Comparison of ENCODE assay signal across 27 mouse cellular contexts in genomic region chr12:111228488-111228887, GRCm38 (mm10). TPM values are rescaled to one million over a fixed set of nuclear protein-coding genes. Genes with fewer than 3 reads are reported as not detected.
DNase-seq lines count a peak whose midpoint lies in the region; ATAC-seq lines count a peak whose summit lies in the region.
"Had no signal": no experiment of that assay in that cellular context is flagged by ENCODE, and none has a peak within 500 bp of the region (broad histone marks: within the 10 kb centered on the region; RNA-seq: fewer than 3 reads in every experiment).

No protein-coding gene starts in this region.

- no peak for ATAC-seq in midbrain, embryonic 11.5 days (ENCODE audit: low FRiP score)
- ATAC-seq in midbrain, embryonic 13.5 days = no peak
- ATAC-seq: activated CD4-positive, CD25-positive, alpha-beta regulatory T cell, adult 4 months; CD4-positive, CD25-positive, alpha-beta regulatory T cell, adult 4 months; forebrain, embryonic 13.5 days; forebrain, embryonic 15.5 days; Patski had no signal

- WGBS in midbrain, embryonic 11.5 days = 94% methylated on average over 5 of the region's 5 CpGs
- WGBS in midbrain, embryonic 13.5 days = 98% methylated on average over 5 of the region's 5 CpGs

- H3K4me2 ChIP-seq in midbrain, embryonic 11.5 days = no peak overlapping the region
- H3K4me2 ChIP-seq in midbrain, embryonic 13.5 days (replicated peaks) = no peak overlapping the region
- H3K4me2 ChIP-seq: embryonic facial prominence, embryonic 12.5 days; forebrain, embryonic 13.5 days; forebrain, embryonic 15.5 days had no signal

- H3K4me1 ChIP-seq in midbrain, embryonic 11.5 days (ENCODE audit: control insufficient read depth, insufficient read depth, low read length) = no peaks in the 10 kb centered on the region
- H3K4me1 ChIP-seq in midbrain, embryonic 13.5 days (replicated peaks) = no peaks in the 10 kb centered on the region
- H3K4me1 ChIP-seq: forebrain, embryonic 13.5 days; forebrain, embryonic 15.5 days had no signal

- H3K4me3 ChIP-seq in midbrain, embryonic 11.5 days (ENCODE audit: low read depth, low read length) = no peak overlapping the region
- no peak overlapping the region for H3K4me3 ChIP-seq in midbrain, embryonic 13.5 days (replicated peaks)
- H3K4me3 ChIP-seq: embryonic facial prominence, embryonic 10.5 days; embryonic facial prominence, embryonic 12.5 days; forebrain, embryonic 13.5 days; forebrain, embryonic 15.5 days had no signal

- H3K9ac ChIP-seq in midbrain, embryonic 11.5 days (ENCODE audit: low read length) = no peak overlapping the region
- H3K9ac ChIP-seq in midbrain, embryonic 13.5 days (replicated peaks) = no peak overlapping the region
- H3K9ac ChIP-seq: embryonic facial prominence, embryonic 12.5 days; forebrain, embryonic 13.5 days; forebrain, embryonic 15.5 days had no signal

- H3K27ac ChIP-seq in midbrain, embryonic 11.5 days (ENCODE audit: low read depth, low read length) = no peak overlapping the region
- H3K27ac ChIP-seq in midbrain, embryonic 13.5 days = no peak overlapping the region
- H3K27ac ChIP-seq: embryonic facial prominence, embryonic 10.5 days; embryonic facial prominence, embryonic 12.5 days; forebrain, embryonic 13.5 days; forebrain, embryonic 15.5 days had no signal

- H3K27me3 ChIP-seq in midbrain, embryonic 11.5 days (ENCODE audit: control insufficient read depth, insufficient read depth, low read length) = no peaks in the 10 kb centered on the region
- no peaks in the 10 kb centered on the region for H3K27me3 ChIP-seq in midbrain, embryonic 13.5 days
- H3K27me3 ChIP-seq: CH12.LX; embryonic facial prominence, embryonic 12.5 days; forebrain, embryonic 13.5 days; forebrain, embryonic 15.5 days; Patski had no signal

- peak; percentile 35 to 52 for DNase-seq in lung, adult 18-20 months
- DNase-seq in lung, postnatal 14 days = no peak
- peak; percentile 46 for DNase-seq in lung, postnatal 25 days (ENCODE audit: low spot score)
- DNase-seq in lung, postnatal 4 days = no peak
- DNase-seq in midbrain, embryonic 11.5 days (ENCODE audit: low spot score, missing footprints) = peak; percentile 17
- DNase-seq: adrenal gland, adult 8-10 months; adrenal gland, postnatal 14 days; adrenal gland, postnatal 36 days; B cell, adult 2 months; cerebellum, adult 11-12 months; cerebellum, adult 2 months; cerebellum, adult 9-10 months; cerebellum, postnatal 10 days; cerebellum, postnatal 25 days had no signal

- peaks cover 3% of the 10 kb centered on the region; the same call in 1 of the 2 replicates for H3K36me3 ChIP-seq in midbrain, embryonic 11.5 days (ENCODE audit: control insufficient read depth, insufficient read depth, low read length)
- H3K36me3 ChIP-seq in midbrain, embryonic 13.5 days = 0 out of 2 replicates have a peak, but pooled peaks cover 8% of the 10 kb centered on the region
- H3K36me3 ChIP-seq: forebrain, embryonic 15.5 days; G1E had no signal

- H3K9me3 ChIP-seq in midbrain, embryonic 11.5 days (ENCODE audit: control insufficient read depth, low read length) = no peaks in the 10 kb centered on the region
- no peaks in the 10 kb centered on the region for H3K9me3 ChIP-seq in midbrain, embryonic 13.5 days
- H3K9me3 ChIP-seq: embryonic facial prominence, embryonic 10.5 days; embryonic facial prominence, embryonic 12.5 days; forebrain, embryonic 13.5 days; forebrain, embryonic 15.5 days; G1E had no signal

RNA-seq across cellular contexts. Expression of gene Amn, which starts 42.4 kb away (rescaled TPM):
- polyA plus RNA-seq in midbrain, embryonic 11.5 days (2014; fragmentation: Nextera tagmentation; extraction: Ambion mirVana) = 0.22 TPM in 1 of 2 replicates, not detected in the other
- polyA plus RNA-seq in midbrain, embryonic 13.5 days (2015; fragmentation: Nextera tagmentation; extraction: Ambion mirVana) = 1.9 and 2.0 TPM in 2 replicates
- polyA plus RNA-seq: activated CD4-positive, CD25-positive, alpha-beta regulatory T cell, adult 4 months; CD4-positive, CD25-positive, alpha-beta regulatory T cell, adult 4 months; forebrain, embryonic 11.5 days had no signal

RNA-seq across cellular contexts. Expression of gene 4930595D18Rik, which starts 44.2 kb away (rescaled TPM):
- not detected in 2 replicates for polyA plus RNA-seq in midbrain, embryonic 11.5 days (2014; fragmentation: Nextera tagmentation; extraction: Ambion mirVana)
- polyA plus RNA-seq in midbrain, embryonic 13.5 days (2015; fragmentation: Nextera tagmentation; extraction: Ambion mirVana) = not detected in 2 replicates
- polyA plus RNA-seq: cerebellum, adult 2 months; cortical plate, adult 2 months; embryonic facial prominence, embryonic 10.5 days; embryonic facial prominence, embryonic 12.5 days; embryonic facial prominence, embryonic 14.5 days; forebrain, embryonic 11.5 days; forebrain, embryonic 15.5 days; G1E; Patski had no signal

Comparison
In these comparisons a context has a peak if more than half of its experiments do, and no peak if none do; other contexts are left out.
1. DNase-seq: peak in lung, adult 18-20 months (2 of 2), lung, postnatal 25 days (single experiment) and midbrain, embryonic 11.5 days (single experiment); none in lung, postnatal 14 days (single experiment) and lung, postnatal 4 days (0 of 2).